Mouse (Mus musculus): ENCODE results near the gene Olfr1279. TPM values are rescaled to one million over a fixed set of nuclear protein-coding genes. Genes with fewer than 3 reads are reported as not detected.
"Not testable (repeated sequence)": the region's sequence is repeated elsewhere in the genome, so short reads cannot be mapped to it uniquely, and the experiment has no call there.

Olfr1279 gene
- polyA plus RNA-seq (2016; fragmentation: Nextera tagmentation; extraction: Ambion mirVana) = not detected in 2 replicates

DNA sequence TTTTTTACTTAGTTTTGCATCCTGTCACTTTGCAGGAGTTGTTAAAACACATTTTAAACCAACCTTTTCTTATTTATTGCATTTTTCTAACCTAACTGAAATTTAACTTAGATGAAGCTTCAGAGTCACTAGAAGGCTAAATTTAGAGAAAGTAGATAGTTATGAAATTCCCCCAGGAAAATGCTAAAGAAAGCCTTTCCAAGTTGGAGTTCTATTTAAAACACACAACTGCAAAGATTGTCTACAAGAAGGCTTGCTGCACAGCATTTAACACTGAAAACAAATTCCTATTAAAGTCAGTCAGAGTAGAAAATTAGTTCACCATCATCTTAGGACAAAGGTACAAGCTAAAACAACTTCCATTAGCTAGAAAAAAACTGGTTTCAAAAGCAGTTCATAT lies at the start of gene Olfr1279:
Olfr1279 (plus strand) TSS at position 262 of the 400 bp plus-strand sequence.
- Histone ChIP-seq H3K9me3 (replicated peaks) (no peaks in the 10 kb centered on the region), H3K27me3 (ENCODE audit: low read depth, poor library complexity, severe bottlenecking) (no peaks in the 10 kb centered on the region), H3K36me3 (no peaks in the 10 kb centered on the region), H3K4me1 (no peaks in the 10 kb centered on the region), H3K27ac (replicated peaks) (no peak within 1 kb of the TSS), H3K4me3 (no peak within 1 kb of the TSS)
- no peak for DNase-seq (ENCODE audit: low spot score)

- Histone ChIP-seq H3K4me1 (no peaks in the 10 kb centered on the region), H3K4me3 (no peak within 1 kb of the TSS), H3K27me3 (ENCODE audit: low read depth, poor library complexity, severe bottlenecking) (no peaks in the 10 kb centered on the region), H3K27ac (replicated peaks) (no peak within 1 kb of the TSS), H3K9me3 (replicated peaks) (no peaks in the 10 kb centered on the region), H3K36me3 (no peaks in the 10 kb centered on the region)
- DNase-seq (ENCODE audit: low spot score) = no peak
These were observed 46.2 kb upstream of the Olfr1279 start, which contains the start of gene Olfr1276 for GRCm38 (mm10) chr2:111254216-111254615. Gene Olfr1276, plus strand, starts transcription at chr2:111254516.

GRCm38 (mm10) chr2:111274006-111274405 lies 26.4 kb upstream of the Olfr1279 start, which contains the start of gene Olfr1277:
Gene Olfr1277, minus strand, starts transcription at chr2:111274106.
- Histone ChIP-seq H3K27ac (replicated peaks) (no peak within 1 kb of the TSS), H3K9me3 (replicated peaks) (no peaks in the 10 kb centered on the region), H3K4me1 (no peaks in the 10 kb centered on the region), H3K27me3 (ENCODE audit: low read depth, poor library complexity, severe bottlenecking) (no peaks in the 10 kb centered on the region), H3K36me3 (no peaks in the 10 kb centered on the region), H3K4me3 (no peak within 1 kb of the TSS)
- no peak for DNase-seq (ENCODE audit: low spot score)
- 83% methylated on average over 2 of the region's 2 CpGs for WGBS

DNA sequence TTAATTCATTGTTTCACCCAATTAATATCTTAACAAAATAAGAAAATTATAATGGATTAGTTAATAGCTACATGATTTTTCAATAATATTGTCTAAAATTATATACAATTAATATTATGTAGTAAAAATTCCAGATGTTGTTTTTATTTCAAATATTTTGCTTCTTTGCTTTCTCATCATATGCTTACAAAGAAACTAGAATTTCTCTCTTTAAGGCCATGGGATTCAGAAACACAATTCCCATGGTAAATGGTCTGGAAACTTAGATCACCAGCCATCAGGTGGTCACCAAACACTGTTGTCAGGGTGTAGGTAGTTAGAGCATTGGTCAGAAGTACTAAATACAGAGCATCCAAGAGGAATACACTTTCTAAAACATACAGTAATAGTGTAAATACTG lies 10.6 kb upstream of the Olfr1279 start, which contains the start of gene Olfr1278:
Olfr1278 (plus strand) TSS at position 301 of the 400 bp plus-strand sequence.
- no peak within 1 kb of the TSS for H3K27ac ChIP-seq (replicated peaks)
- no peak within 1 kb of the TSS for H3K4me3 ChIP-seq
- H3K36me3 ChIP-seq = no peaks in the 10 kb centered on the region
- no peaks in the 10 kb centered on the region for H3K4me1 ChIP-seq
- H3K27me3 ChIP-seq (ENCODE audit: low read depth, poor library complexity, severe bottlenecking) = no peaks in the 10 kb centered on the region
- no peaks in the 10 kb centered on the region for H3K9me3 ChIP-seq (replicated peaks)
- DNase-seq (ENCODE audit: low spot score) = no peak

DNA sequence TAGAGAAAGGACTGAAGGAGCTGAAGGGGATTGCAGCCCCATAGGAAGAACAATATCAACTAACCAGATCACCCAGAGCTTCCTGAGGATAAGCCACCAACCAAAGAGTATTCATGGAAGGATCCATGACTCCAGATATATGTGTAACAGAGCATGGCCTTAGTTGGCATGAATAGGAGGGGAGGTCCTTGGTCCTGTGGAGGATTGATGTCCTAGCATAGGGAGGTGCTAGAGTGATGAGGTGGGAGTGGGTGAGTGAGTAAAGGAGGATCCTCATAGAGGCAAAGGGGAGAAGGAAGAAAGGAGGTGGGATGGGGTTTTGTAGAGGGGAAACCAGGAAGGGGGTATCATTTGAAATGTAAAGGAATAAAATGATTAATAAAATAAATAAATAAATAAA lies 1.9 kb upstream of the Olfr1279 start:
- H3K4me1 ChIP-seq = no peaks in the 10 kb centered on the region
- H3K9me3 ChIP-seq (replicated peaks) = no peaks in the 10 kb centered on the region
- H3K27me3 ChIP-seq (ENCODE audit: low read depth, poor library complexity, severe bottlenecking) = no peaks in the 10 kb centered on the region
- H3K36me3 ChIP-seq = no peaks in the 10 kb centered on the region
- DNase-seq (ENCODE audit: low spot score) = no peak
- H3K4me3 ChIP-seq = no peak overlapping the region
- no peak overlapping the region for H3K27ac ChIP-seq (replicated peaks)

GRCm38 (mm10) chr2:111313717-111314116 lies 13.3 kb downstream of the Olfr1279 start, which contains the start of gene Olfr1280:
Gene Olfr1280, plus strand, starts transcription at chr2:111314017.
- no peaks in the 10 kb centered on the region for H3K9me3 ChIP-seq (replicated peaks)
- no peak within 1 kb of the TSS for H3K4me3 ChIP-seq
- no peaks in the 10 kb centered on the region for H3K36me3 ChIP-seq
- no peak for DNase-seq (ENCODE audit: low spot score)
- no peaks in the 10 kb centered on the region for H3K27me3 ChIP-seq (ENCODE audit: low read depth, poor library complexity, severe bottlenecking)
- H3K27ac ChIP-seq (replicated peaks) = no peak within 1 kb of the TSS
- no peaks in the 10 kb centered on the region for H3K4me1 ChIP-seq

GRCm38 (mm10) chr2:111326220-111326619 lies 25.8 kb downstream of the Olfr1279 start, which contains the start of gene Olfr1281:
Gene Olfr1281, plus strand, starts transcription at chr2:111326520.
- Histone ChIP-seq H3K4me3 (no peak within 1 kb of the TSS), H3K27ac (replicated peaks) (no peak within 1 kb of the TSS), H3K9me3 (replicated peaks) (no peaks in the 10 kb centered on the region), H3K36me3 (no peaks in the 10 kb centered on the region), H3K4me1 (no peaks in the 10 kb centered on the region), H3K27me3 (ENCODE audit: low read depth, poor library complexity, severe bottlenecking) (no peaks in the 10 kb centered on the region)
- DNase-seq (ENCODE audit: low spot score) = no peak
- 88% methylated on average over 2 of the region's 2 CpGs for WGBS

DNA sequence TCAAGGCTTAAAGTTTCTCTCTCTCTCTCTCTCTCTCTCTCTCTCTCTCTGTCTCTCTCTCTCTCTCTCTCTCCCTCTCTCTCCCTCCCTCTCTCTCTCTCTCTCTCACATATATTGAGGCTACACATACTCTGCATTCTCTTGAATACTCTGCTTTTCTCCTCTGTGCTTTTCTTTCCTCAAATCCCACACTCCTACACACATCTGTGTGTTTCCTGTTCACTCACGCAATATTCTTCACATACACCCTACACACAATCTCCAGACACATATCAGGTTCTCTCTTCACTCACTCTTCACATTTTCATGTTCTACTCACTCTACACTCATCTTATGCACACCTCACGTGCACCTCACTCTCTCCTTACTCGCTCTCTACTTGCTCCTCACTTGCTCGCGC lies 33.3 kb downstream of the Olfr1279 start:
- H3K27ac ChIP-seq (replicated peaks); H3K4me3 ChIP-seq; DNase-seq (ENCODE audit: low spot score); H3K27me3 ChIP-seq (ENCODE audit: low read depth, poor library complexity, severe bottlenecking); H3K36me3 ChIP-seq; H3K4me1 ChIP-seq; H3K9me3 ChIP-seq (replicated peaks): not testable (repeated sequence)
- WGBS = 88% methylated on average over 5 of the region's 5 CpGs

DNA sequence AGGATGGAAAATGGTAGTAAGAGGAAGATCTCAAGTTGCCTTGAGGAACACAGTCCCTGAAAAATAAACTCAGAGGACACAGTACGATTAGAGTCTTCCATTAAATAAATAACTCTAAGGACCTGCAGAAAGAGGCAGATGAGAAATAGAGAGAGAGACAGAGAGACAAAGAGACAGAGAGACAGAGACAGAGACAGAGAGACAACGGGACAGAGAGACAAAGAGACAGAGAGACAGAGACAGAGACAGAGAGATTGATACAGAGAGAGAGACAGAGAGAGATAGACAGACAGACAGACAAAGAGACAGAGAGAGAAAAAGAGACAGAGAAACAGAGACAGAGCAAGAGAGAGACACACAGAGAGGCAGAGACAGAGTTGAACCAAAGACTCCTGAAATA lies 35.5 kb downstream of the Olfr1279 start, which contains the start of gene Olfr1282:
Olfr1282 (minus strand) TSS at position 101 of the 400 bp plus-strand sequence.
- Histone ChIP-seq H3K27me3 (ENCODE audit: low read depth, poor library complexity, severe bottlenecking) (no peaks in the 10 kb centered on the region), H3K4me3 (no peak within 1 kb of the TSS), H3K36me3 (no peaks in the 10 kb centered on the region), H3K4me1 (no peaks in the 10 kb centered on the region), H3K27ac (replicated peaks) (no peak within 1 kb of the TSS), H3K9me3 (replicated peaks) (no peaks in the 10 kb centered on the region)
- DNase-seq (ENCODE audit: low spot score) = no peak
- WGBS = 86% methylated on average over 2 of the region's 2 CpGs

Other genes starting within 250 kb of the Olfr1279 start
- not detected in 2 replicates for gene Gm13941, start 194.7 kb upstream of the Olfr1279 start, polyA plus RNA-seq (2016; fragmentation: Nextera tagmentation; extraction: Ambion mirVana)
- gene Gm15130, start 147.7 kb upstream of the Olfr1279 start, polyA plus RNA-seq (2016; fragmentation: Nextera tagmentation; extraction: Ambion mirVana) = not detected in 2 replicates
- gene 4930430A15Rik, start 71.0 kb upstream of the Olfr1279 start, polyA plus RNA-seq (2016; fragmentation: Nextera tagmentation; extraction: Ambion mirVana) = not detected in 2 replicates
- not detected in 2 replicates for gene Olfr1275, start 65.3 kb upstream of the Olfr1279 start, polyA plus RNA-seq (2016; fragmentation: Nextera tagmentation; extraction: Ambion mirVana)
- gene Olfr1276, start 46.1 kb upstream of the Olfr1279 start, polyA plus RNA-seq (2016; fragmentation: Nextera tagmentation; extraction: Ambion mirVana) = not detected in 2 replicates
- gene Olfr1277, start 26.5 kb upstream of the Olfr1279 start, polyA plus RNA-seq (2016; fragmentation: Nextera tagmentation; extraction: Ambion mirVana) = not detected in 2 replicates
- gene Olfr1278, start 10.5 kb upstream of the Olfr1279 start, polyA plus RNA-seq (2016; fragmentation: Nextera tagmentation; extraction: Ambion mirVana) = not detected in 2 replicates
- gene Olfr1280, start 13.4 kb downstream of the Olfr1279 start, polyA plus RNA-seq (2016; fragmentation: Nextera tagmentation; extraction: Ambion mirVana) = not detected in 2 replicates
- not detected in 2 replicates for gene Olfr1281, start 25.9 kb downstream of the Olfr1279 start, polyA plus RNA-seq (2016; fragmentation: Nextera tagmentation; extraction: Ambion mirVana)
- gene Olfr1282, start 35.4 kb downstream of the Olfr1279 start, polyA plus RNA-seq (2016; fragmentation: Nextera tagmentation; extraction: Ambion mirVana) = not detected in 2 replicates
- gene Olfr1283, start 66.2 kb downstream of the Olfr1279 start, polyA plus RNA-seq (2016; fragmentation: Nextera tagmentation; extraction: Ambion mirVana) = not detected in 2 replicates
- not detected in 2 replicates for gene Olfr1284, start 74.9 kb downstream of the Olfr1279 start, polyA plus RNA-seq (2016; fragmentation: Nextera tagmentation; extraction: Ambion mirVana)
- not detected in 2 replicates for gene Olfr1286, start 122.5 kb downstream of the Olfr1279 start, polyA plus RNA-seq (2016; fragmentation: Nextera tagmentation; extraction: Ambion mirVana)
- not detected in 2 replicates for gene Olfr1287, start 148.5 kb downstream of the Olfr1279 start, polyA plus RNA-seq (2016; fragmentation: Nextera tagmentation; extraction: Ambion mirVana)
- not detected in 2 replicates for gene Olfr1288, start 173.5 kb downstream of the Olfr1279 start, polyA plus RNA-seq (2016; fragmentation: Nextera tagmentation; extraction: Ambion mirVana)
- gene Olfr1289, start 180.2 kb downstream of the Olfr1279 start, polyA plus RNA-seq (2016; fragmentation: Nextera tagmentation; extraction: Ambion mirVana) = not detected in 2 replicates
- gene Olfr1290, start 193.2 kb downstream of the Olfr1279 start, polyA plus RNA-seq (2016; fragmentation: Nextera tagmentation; extraction: Ambion mirVana) = not detected in 2 replicates
- gene Olfr1291-ps1, start 196.5 kb downstream of the Olfr1279 start, polyA plus RNA-seq (2016; fragmentation: Nextera tagmentation; extraction: Ambion mirVana) = not detected in 2 replicates
- not detected in 2 replicates for gene Olfr1293-ps, start 224.6 kb downstream of the Olfr1279 start, polyA plus RNA-seq (2016; fragmentation: Nextera tagmentation; extraction: Ambion mirVana)
- not detected in 2 replicates for gene Olfr1294, start 239.7 kb downstream of the Olfr1279 start, polyA plus RNA-seq (2016; fragmentation: Nextera tagmentation; extraction: Ambion mirVana)